In genomic region chr9:91981955-91982621, GRCm38 (mm10) we compare ENCODE assay signal across 23 mouse cellular contexts.
DNase-seq lines count a peak whose midpoint lies in the region; ATAC-seq and TF ChIP-seq lines count a peak whose summit lies in the region.
"Had no signal": no experiment of that assay in that cellular context is flagged by ENCODE, and none has a peak within 500 bp of the region (broad histone marks: within the 10 kb centered on the region; RNA-seq: fewer than 3 reads in every experiment).

No protein-coding gene starts in this region.

- no peaks in the 10 kb centered on the region for H3K79me2 ChIP-seq in liver, adult 2 months (ENCODE audit: control insufficient read depth, insufficient read depth, low read length)

- TF ChIP-seq CTCF in liver, adult 2 months (IDR thresholded peaks at IDR 0.05; ENCODE audit: low read depth, low read length): no peak
- no peak for TF ChIP-seq CTCF in embryonic fibroblast, embryonic 13.5 days (IDR thresholded peaks at IDR 0.05; ENCODE audit: borderline replicate concordance, insufficient read depth, low read length)

- peak; percentile 4 for DNase-seq in embryonic facial prominence, embryonic 14.5 days (ENCODE audit: low spot score)
- DNase-seq in embryonic facial prominence, embryonic 10.5 days (ENCODE audit: low spot score): no peak
- peak; percentile 67 for DNase-seq in liver, adult 2 months (ENCODE audit: extremely low read depth, low read depth, low spot score)
- DNase-seq in liver, embryonic 11.5 days (ENCODE audit: low spot score): no peak
- DNase-seq in frontal cortex, adult 2 months (ENCODE audit: extremely low spot score in 1 of 2, low spot score in 1 of 2): no peak
- DNase-seq: adrenal gland, postnatal 14 days; cerebellum, adult 8-10 months; gastrocnemius, postnatal 25 days; layer of hippocampus, postnatal 36 days; lung, adult 18-20 months; thymus, adult 2 months; thymus, postnatal 4 days had no signal

- H3K9me3 ChIP-seq in embryonic facial prominence, embryonic 14.5 days (ENCODE audit: control insufficient read depth, low read length): no peaks in the 10 kb centered on the region
- no peaks in the 10 kb centered on the region for H3K9me3 ChIP-seq in embryonic facial prominence, embryonic 10.5 days
- no peaks in the 10 kb centered on the region for H3K9me3 ChIP-seq in liver, embryonic 11.5 days (ENCODE audit: control insufficient read depth, low read length)
- H3K9me3 ChIP-seq in forebrain, embryonic 12.5 days: no peaks in the 10 kb centered on the region
- H3K9me3 ChIP-seq: hindbrain, embryonic 13.5 days; kidney, embryonic 15.5 days; liver, embryonic 12.5 days; stomach, embryonic 15.5 days had no signal

- 59% methylated on average over 9 of the region's 9 CpGs for WGBS in embryonic facial prominence, embryonic 14.5 days
- 85% methylated on average over 9 of the region's 9 CpGs for WGBS in embryonic facial prominence, embryonic 10.5 days
- WGBS in liver, adult 2 months: 48% methylated on average over 9 of the region's 9 CpGs
- 76% methylated on average over 9 of the region's 9 CpGs for WGBS in liver, embryonic 11.5 days
- WGBS in forebrain, embryonic 12.5 days: 81% methylated on average over 9 of the region's 9 CpGs

- TF ChIP-seq POLR2A in liver, adult 2 months (IDR thresholded peaks at IDR 0.05; ENCODE audit: extremely low read depth, insufficient read depth, low read length): no peak
- TF ChIP-seq POLR2A in embryonic fibroblast, embryonic 13.5 days (IDR thresholded peaks at IDR 0.05; ENCODE audit: low read depth, low read length): no peak

- H3K27me3 ChIP-seq in embryonic facial prominence, embryonic 14.5 days (replicated peaks; ENCODE audit: control insufficient read depth, insufficient read depth, low read length): no peaks in the 10 kb centered on the region
- H3K27me3 ChIP-seq in embryonic facial prominence, embryonic 10.5 days (replicated peaks; ENCODE audit: low read depth, poor library complexity, severe bottlenecking): no peaks in the 10 kb centered on the region
- H3K27me3 ChIP-seq in liver, adult 2 months (ENCODE audit: control insufficient read depth, insufficient read depth, low read length): no peaks in the 10 kb centered on the region
- no peaks in the 10 kb centered on the region for H3K27me3 ChIP-seq in liver, embryonic 11.5 days (replicated peaks; ENCODE audit: control insufficient read depth, insufficient read depth, low read length)
- H3K27me3 ChIP-seq in forebrain, embryonic 12.5 days: no peaks in the 10 kb centered on the region
- H3K27me3 ChIP-seq: hindbrain, embryonic 13.5 days; kidney, embryonic 15.5 days; liver, embryonic 12.5 days; neural tube, embryonic 15.5 days; stomach, embryonic 15.5 days had no signal

- H3K4me1 ChIP-seq in embryonic facial prominence, embryonic 14.5 days (ENCODE audit: control insufficient read depth, insufficient read depth, low read length): no peaks in the 10 kb centered on the region
- H3K4me1 ChIP-seq in embryonic facial prominence, embryonic 10.5 days: no peaks in the 10 kb centered on the region
- no peaks in the 10 kb centered on the region for H3K4me1 ChIP-seq in liver, adult 2 months (ENCODE audit: control insufficient read depth, insufficient read depth, low read length)
- H3K4me1 ChIP-seq in liver, embryonic 11.5 days (replicated peaks; ENCODE audit: control insufficient read depth, insufficient read depth, low read length): no peaks in the 10 kb centered on the region
- H3K4me1 ChIP-seq in embryonic fibroblast, embryonic 13.5 days (ENCODE audit: control insufficient read depth, insufficient read depth, low read length): peaks cover 2% of the 10 kb centered on the region; the same call in 1 of the 2 replicates
- no peaks in the 10 kb centered on the region for H3K4me1 ChIP-seq in forebrain, embryonic 12.5 days
- H3K4me1 ChIP-seq: hindbrain, embryonic 13.5 days; liver, embryonic 12.5 days; neural tube, embryonic 15.5 days; stomach, embryonic 15.5 days had no signal

- no peak overlapping the region for H3K4me2 ChIP-seq in embryonic facial prominence, embryonic 14.5 days (ENCODE audit: low read depth, low read length)
- no peak overlapping the region for H3K4me2 ChIP-seq in liver, embryonic 11.5 days
- no peak overlapping the region for H3K4me2 ChIP-seq in forebrain, embryonic 12.5 days
- H3K4me2 ChIP-seq: hindbrain, embryonic 13.5 days; kidney, embryonic 15.5 days; liver, embryonic 12.5 days; neural tube, embryonic 15.5 days; stomach, embryonic 15.5 days had no signal

- H3K36me3 ChIP-seq in embryonic facial prominence, embryonic 14.5 days (ENCODE audit: control insufficient read depth, insufficient read depth, low read length): no peaks in the 10 kb centered on the region
- H3K36me3 ChIP-seq in embryonic facial prominence, embryonic 10.5 days (replicated peaks): no peaks in the 10 kb centered on the region
- no peaks in the 10 kb centered on the region for H3K36me3 ChIP-seq in liver, adult 2 months (ENCODE audit: control insufficient read depth, insufficient read depth, low read length)
- no peaks in the 10 kb centered on the region for H3K36me3 ChIP-seq in liver, embryonic 11.5 days (ENCODE audit: control insufficient read depth, insufficient read depth, low read length)
- no peaks in the 10 kb centered on the region for H3K36me3 ChIP-seq in forebrain, embryonic 12.5 days (replicated peaks)
- H3K36me3 ChIP-seq: hindbrain, embryonic 13.5 days; kidney, embryonic 15.5 days; liver, embryonic 12.5 days; neural tube, embryonic 15.5 days; stomach, embryonic 15.5 days had no signal

- H3K27ac ChIP-seq in embryonic facial prominence, embryonic 14.5 days (replicated peaks; ENCODE audit: low read depth, low read length): no peak overlapping the region
- no peak overlapping the region for H3K27ac ChIP-seq in embryonic facial prominence, embryonic 10.5 days (replicated peaks)
- no peak overlapping the region for H3K27ac ChIP-seq in liver, adult 2 months (replicated peaks; ENCODE audit: insufficient read depth, low read depth, low read length)
- H3K27ac ChIP-seq in liver, embryonic 11.5 days (ENCODE audit: low read depth, low read length): no peak overlapping the region
- peak overlapping the region; percentile 17 for H3K27ac ChIP-seq in embryonic fibroblast, embryonic 13.5 days (ENCODE audit: insufficient read depth, low read length)
- no peak overlapping the region for H3K27ac ChIP-seq in forebrain, embryonic 12.5 days
- H3K27ac ChIP-seq: hindbrain, embryonic 13.5 days; kidney, embryonic 15.5 days; liver, embryonic 12.5 days; neural tube, embryonic 15.5 days; stomach, embryonic 15.5 days had no signal

- ATAC-seq in embryonic facial prominence, embryonic 14.5 days (ENCODE audit: low read depth): no peak
- no peak for ATAC-seq in liver, embryonic 11.5 days (replicated peaks; ENCODE audit: low FRiP score)
- ATAC-seq in megakaryocyte progenitor cell, adult 5-6 weeks (replicated peaks; ENCODE audit: poor library complexity): peak; percentile 87
- ATAC-seq in forebrain, embryonic 12.5 days (ENCODE audit: low FRiP score): no peak
- ATAC-seq: forebrain, embryonic 14.5 days; inflammation-experienced regulatory T-cells, adult 6 months; liver, embryonic 12.5 days had no signal

- no peak overlapping the region for H3K4me3 ChIP-seq in embryonic facial prominence, embryonic 14.5 days (ENCODE audit: low read depth, low read length)
- H3K4me3 ChIP-seq in embryonic facial prominence, embryonic 10.5 days: no peak overlapping the region
- H3K4me3 ChIP-seq in liver, adult 2 months (ENCODE audit: insufficient read depth, low read depth, low read length): no peak overlapping the region
- no peak overlapping the region for H3K4me3 ChIP-seq in liver, embryonic 11.5 days (ENCODE audit: low read depth, low read length)
- no peak overlapping the region for H3K4me3 ChIP-seq in embryonic fibroblast, embryonic 13.5 days (ENCODE audit: insufficient read depth, low read length)
- no peak overlapping the region for H3K4me3 ChIP-seq in forebrain, embryonic 12.5 days (replicated peaks)
- H3K4me3 ChIP-seq: erythroblast, embryonic 14.5 days; hindbrain, embryonic 13.5 days; kidney, embryonic 15.5 days; liver, embryonic 12.5 days; neural tube, embryonic 15.5 days; stomach, embryonic 15.5 days had no signal

- H3K9ac ChIP-seq in embryonic facial prominence, embryonic 14.5 days (ENCODE audit: low read depth, low read length): no peak overlapping the region
- H3K9ac ChIP-seq in liver, adult 2 months (ENCODE audit: low read depth, low read length): no peak overlapping the region
- no peak overlapping the region for H3K9ac ChIP-seq in liver, embryonic 11.5 days (ENCODE audit: low read depth, low read length)
- H3K9ac ChIP-seq in forebrain, embryonic 12.5 days: no peak overlapping the region
- H3K9ac ChIP-seq: hindbrain, embryonic 13.5 days; kidney, embryonic 15.5 days; liver, embryonic 12.5 days; neural tube, embryonic 15.5 days; stomach, embryonic 15.5 days had no signal

Comparison
In these comparisons a context has a peak if more than half of its experiments do, and no peak if none do; other contexts are left out.
1. DNase-seq: peak in embryonic facial prominence, embryonic 14.5 days (single experiment) and liver, adult 2 months (single experiment); none in embryonic facial prominence, embryonic 10.5 days (single experiment), liver, embryonic 11.5 days (single experiment) and frontal cortex, adult 2 months (0 of 2).